Mouse (Mus musculus) embryo, embryonic 9.5 days (tissue): Measurements from ENCODE around the gene Tmem95.
A peak's percentile ranks its signal among the peaks of the same experiment; 100 is the strongest.

Source experiments
- DNase-seq: peaks from one replicate; pipeline ENCODE4 v3.0.0-alpha.2; 2017; ENCODE audit errors: extremely low spot score

Tmem95 gene

DNA sequence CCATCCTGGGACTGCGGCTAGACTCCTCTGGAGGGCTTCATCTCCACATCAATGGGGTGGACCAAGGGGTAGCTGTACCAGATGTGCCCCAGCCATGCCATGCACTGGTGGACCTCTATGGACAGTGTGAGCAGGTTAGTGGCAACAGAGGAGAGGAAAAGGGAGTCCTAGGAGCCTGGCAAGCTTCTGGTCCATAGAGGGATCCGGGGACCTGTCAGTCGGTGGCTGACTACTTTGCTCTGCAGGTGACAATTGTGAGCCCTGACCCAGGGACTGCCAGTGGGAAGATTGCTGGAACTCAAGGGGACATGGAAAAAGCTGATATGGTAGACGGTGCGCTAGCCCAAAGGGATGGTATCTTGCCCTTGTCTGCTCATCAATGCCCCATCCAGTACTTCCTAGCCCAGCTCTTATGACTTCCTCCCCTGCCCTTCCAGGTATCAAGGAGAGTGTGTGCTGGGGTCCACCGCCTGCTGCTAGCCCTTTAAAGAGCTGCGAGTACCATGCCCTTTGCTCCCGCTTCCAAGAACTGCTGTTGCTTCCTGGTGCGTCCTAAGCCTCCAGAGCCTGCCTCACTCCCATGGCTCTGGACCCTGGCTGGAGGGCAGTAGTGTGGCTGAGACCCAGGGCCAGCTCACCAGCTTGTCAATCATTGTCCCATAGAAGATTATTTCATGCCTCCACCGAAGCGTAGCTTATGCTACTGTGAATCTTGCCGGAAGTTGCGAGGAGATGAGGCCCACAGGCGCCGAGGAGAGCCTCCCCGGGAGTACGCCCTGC lies 33.2 kb upstream of the Tmem95 start:
- no peak for DNase-seq

GRCm38 (mm10) chr11:69910177-69910576 lies 32.4 kb upstream of the Tmem95 start:
- no peak for DNase-seq

DNA sequence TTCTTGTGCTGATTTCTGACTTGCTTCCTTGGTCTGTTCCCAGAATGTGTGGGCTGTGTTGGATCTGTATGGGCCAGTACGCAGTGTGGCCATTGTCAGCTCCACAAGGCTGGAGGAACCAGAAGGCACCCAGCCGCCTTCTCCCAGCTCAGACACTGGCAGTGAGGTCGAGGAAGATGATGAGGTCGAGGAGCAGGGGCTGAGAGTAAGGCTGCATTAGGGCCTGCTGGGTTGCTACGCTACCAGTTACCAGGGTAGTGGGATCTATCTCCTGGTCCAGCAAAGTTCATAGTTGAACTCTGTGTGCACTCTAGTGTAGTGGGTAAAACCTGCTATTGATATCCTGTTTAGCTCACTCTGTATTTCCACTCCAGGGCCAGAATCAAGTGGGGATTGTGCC lies 31.4 kb upstream of the Tmem95 start:
- DNase-seq, result no peak

DNA sequence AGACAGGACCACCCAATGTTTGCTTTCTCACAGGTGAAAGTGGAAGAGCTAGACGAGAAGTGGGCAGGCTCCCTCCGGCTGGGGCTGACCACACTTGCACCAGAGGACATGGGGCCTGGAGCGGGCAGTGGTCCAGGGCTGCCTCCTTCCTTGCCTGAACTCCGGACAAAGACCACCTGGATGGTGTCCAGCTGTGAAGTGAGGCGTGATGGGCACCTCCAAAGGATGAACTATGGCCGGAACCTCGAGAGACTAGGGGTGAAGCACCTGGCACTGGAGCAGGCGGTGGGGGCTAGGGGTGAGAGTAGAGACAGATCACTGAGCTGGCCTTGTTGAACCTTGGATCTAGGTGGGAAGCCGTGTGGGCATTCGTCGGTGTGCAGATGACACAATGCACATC lies 30.8 kb upstream of the Tmem95 start:
- DNase-seq, result no peak

DNA sequence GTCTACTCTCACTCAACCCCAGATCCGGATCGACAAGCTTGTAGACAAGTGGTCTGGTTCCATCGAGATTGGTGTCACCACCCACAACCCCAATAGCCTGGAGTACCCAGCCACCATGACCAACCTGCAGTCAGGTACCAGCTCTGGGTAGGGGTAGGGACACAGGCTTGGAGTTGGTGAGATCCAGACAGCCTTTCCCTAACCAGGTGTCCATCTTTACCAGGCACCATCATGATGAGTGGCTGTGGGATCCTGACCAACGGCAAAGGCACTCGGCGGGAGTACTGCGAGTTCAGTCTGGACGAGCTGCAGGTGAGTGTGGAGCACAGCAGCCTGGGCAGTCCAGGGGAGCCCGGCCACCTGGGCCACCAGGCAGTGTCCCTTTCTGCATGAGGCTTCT lies 26.5 kb upstream of the Tmem95 start:
- no peak for DNase-seq

- no peak for DNase-seq
These were observed 25.2 kb upstream of the Tmem95 start for GRCm38 (mm10) chr11:69902972-69903371.

GRCm38 (mm10) chr11:69901993-69902392 lies 24.2 kb upstream of the Tmem95 start:
- no peak for DNase-seq

GRCm38 (mm10) chr11:69901406-69901846 lies 23.6 kb upstream of the Tmem95 start:
- DNase-seq, result peak; percentile 92

GRCm38 (mm10) chr11:69900471-69901405 lies 22.9 kb upstream of the Tmem95 start, which contains the start of the genes 2810408A11Rik and Neurl4:
TSS of gene 2810408A11Rik (minus strand) at chr11:69900987.
TSS of gene Neurl4 (plus strand) at chr11:69901072.
- peak; percentile 94 for DNase-seq

GRCm38 (mm10) chr11:69899870-69900269 lies 22.1 kb upstream of the Tmem95 start:
- no peak for DNase-seq

DNA sequence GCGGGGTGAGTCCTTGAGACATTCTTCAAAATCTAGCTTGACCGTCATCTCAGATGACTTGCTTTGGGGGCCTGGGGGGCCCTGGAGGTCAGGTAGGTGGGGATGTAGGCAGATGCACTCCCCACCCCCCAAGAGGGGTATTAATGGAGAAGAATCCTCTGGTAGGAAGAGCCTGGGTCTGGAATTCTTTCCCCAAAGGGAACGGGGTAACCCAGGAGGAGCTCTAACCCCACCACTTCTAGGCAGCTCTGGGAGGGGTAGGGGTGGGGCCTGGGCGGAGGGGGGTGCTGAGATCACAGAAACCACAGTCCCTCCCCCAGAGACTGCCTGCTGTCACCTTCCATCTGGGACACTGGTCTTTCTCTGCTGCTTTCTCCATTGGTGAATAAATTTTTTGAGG lies 17.5 kb upstream of the Tmem95 start, which contains the start of gene Acap1:
Acap1 (minus strand) TSS at position 249 of the 400 bp plus-strand sequence.
- no peak for DNase-seq

GRCm38 (mm10) chr11:69894671-69895070 lies 16.9 kb upstream of the Tmem95 start:
- no peak for DNase-seq

GRCm38 (mm10) chr11:69891482-69891881 lies 13.7 kb upstream of the Tmem95 start:
- no peak for DNase-seq

GRCm38 (mm10) chr11:69886907-69887635 lies 9.3 kb upstream of the Tmem95 start:
- no peak for DNase-seq

GRCm38 (mm10) chr11:69884663-69885062 lies 6.8 kb upstream of the Tmem95 start:
- no peak for DNase-seq

- no peak for DNase-seq
These were observed 6.4 kb upstream of the Tmem95 start for GRCm38 (mm10) chr11:69884240-69884639.

- no peak for DNase-seq
These were observed 5.8 kb upstream of the Tmem95 start for GRCm38 (mm10) chr11:69883527-69884151.

GRCm38 (mm10) chr11:69883066-69883465 lies 5.2 kb upstream of the Tmem95 start:
- no peak for DNase-seq

DNA sequence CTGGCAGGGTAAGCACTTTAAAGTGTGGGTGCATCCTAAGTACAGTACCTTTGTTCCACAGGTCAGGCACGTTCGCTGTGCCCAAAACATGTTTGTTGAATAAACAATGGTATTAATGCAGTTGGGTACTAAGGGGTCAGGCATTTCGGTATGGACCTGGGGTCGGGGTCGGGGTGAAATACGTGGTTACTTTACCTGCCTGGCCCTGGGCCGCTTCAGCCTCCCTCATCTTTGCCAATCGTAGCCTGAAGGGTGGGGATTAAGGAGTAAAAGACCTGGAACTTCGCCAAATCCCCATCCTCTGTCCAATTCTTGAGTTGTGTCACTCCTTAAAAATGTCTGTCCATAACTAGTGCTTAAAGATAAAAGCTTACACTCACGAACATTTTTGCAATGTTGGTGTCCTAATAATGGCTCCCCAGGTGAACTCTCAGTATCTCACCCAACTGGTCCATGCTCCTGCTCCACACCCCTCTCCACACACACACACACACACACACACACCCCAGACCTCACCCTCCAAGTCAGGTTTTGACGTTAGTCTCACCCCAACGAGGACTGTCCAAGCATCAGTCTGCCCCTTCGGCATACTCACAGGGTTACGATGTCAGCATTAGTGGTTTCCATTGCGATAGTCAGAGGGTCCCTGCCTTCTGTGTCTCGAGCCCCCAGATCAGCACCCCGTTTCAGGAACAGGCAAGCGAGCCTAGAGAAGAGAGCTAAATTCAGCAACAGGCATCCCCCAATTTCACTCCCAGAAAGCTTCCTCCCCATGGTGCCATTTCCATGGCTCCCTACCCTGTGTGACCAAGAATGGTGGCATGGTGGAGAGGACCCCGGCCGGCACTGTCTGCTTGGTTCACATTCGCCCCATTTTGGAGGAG lies 4.2 kb upstream of the Tmem95 start:
- no peak for DNase-seq
